Mouse (Mus musculus) erythroblast, embryonic 14.5 days (primary cell): ENCODE data around the gene Ust.

ENCODE experiments used
- GATA1 ChIP-seq: IDR thresholded peaks from 2 replicates; pipeline ENCODE4 v1.6.1; 2012; ENCODE audit warnings: low read length, inconsistent platforms, mixed read lengths
- TAL1 ChIP-seq: IDR thresholded peaks from 3 replicates; pipeline ENCODE4 v1.6.1; 2012; ENCODE audit warnings: low read length, inconsistent platforms, mixed read lengths

DNA sequence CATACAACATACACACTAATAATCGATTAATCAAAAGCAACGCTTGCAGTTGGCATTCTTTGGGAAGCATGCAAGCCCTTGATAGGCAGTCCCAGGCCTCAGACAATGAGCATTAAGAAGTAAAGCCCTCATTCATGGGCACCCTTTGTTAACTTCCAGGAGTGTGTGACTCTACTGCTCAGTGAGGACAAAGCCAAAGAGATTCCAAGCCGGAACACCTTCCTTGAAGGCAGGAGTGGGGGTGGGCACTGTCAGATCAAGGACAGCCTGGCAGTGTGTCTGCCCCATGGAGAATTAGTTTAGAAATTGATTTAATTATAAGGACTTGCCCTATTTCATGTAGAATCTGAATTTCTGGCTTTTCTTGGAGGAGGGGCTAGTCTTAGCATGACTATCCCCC, 308.3 kb downstream of the Ust start:
- TF ChIP-seq GATA1 (no peak), TAL1 (no peak)
